Comparison of ENCODE assay signal across 8 mouse cellular contexts in the genomic region with DNA sequence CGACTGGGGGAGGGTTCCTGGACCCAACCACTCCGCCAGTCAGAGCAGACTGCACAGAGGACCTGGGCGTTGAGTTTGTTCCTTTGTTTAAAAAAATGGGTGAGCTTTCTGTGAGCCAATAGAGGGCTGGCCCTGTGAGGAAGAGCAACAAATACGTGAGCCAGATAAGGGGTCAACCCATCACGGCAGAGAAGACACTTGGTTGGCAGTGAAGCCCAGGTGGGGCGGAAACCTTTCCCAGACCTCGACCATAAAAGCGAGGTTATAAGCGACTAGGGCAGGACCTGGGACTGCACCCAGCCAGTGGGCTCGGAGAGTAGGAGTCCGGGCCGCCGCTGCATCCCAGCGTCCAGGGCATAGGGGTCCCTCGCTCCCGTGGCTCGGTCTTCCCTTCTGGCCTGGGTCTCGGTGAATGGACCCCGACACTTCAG. TPM values are rescaled to one million over a fixed set of nuclear protein-coding genes. Genes with fewer than 3 reads are reported as not detected.
A peak's percentile ranks its signal among the peaks of the same experiment; 100 is the strongest.
DNase-seq lines count a peak whose midpoint lies in the region; ATAC-seq and TF ChIP-seq lines count a peak whose summit lies in the region.

No protein-coding gene starts in this region.

- H3K4me1 ChIP-seq in CH12.LX (ENCODE audit: control insufficient read depth in 1 of 2, insufficient read depth in 2 of 2): peaks cover 3 to 18% of the 10 kb centered on the region in 2 experiments
- H3K4me1 ChIP-seq in embryonic facial prominence, embryonic 10.5 days: peaks cover 29% of the 10 kb centered on the region
- H3K4me1 ChIP-seq in heart, embryonic 14.5 days (ENCODE audit: control insufficient read depth in 2 of 2, insufficient read depth in 2 of 2, low read length in 2 of 2): peaks cover 8 to 13% of the 10 kb centered on the region in 2 experiments

- peak overlapping the region; percentile 74 for H3K27ac ChIP-seq in CH12.LX (ENCODE audit: insufficient read depth, low read depth)
- peak overlapping the region; percentile 99 for H3K27ac ChIP-seq in embryonic facial prominence, embryonic 10.5 days (replicated peaks)
- peak overlapping the region; percentile 94 to 96 for H3K27ac ChIP-seq in heart, embryonic 14.5 days (replicated peaks in 1 of 2; ENCODE audit: control insufficient read depth in 1 of 2, insufficient read depth in 1 of 2, low read depth in 2 of 2, low read length in 2 of 2)

- no peak for TF ChIP-seq EP300 in CH12.LX (IDR thresholded peaks at IDR 0.05; ENCODE audit: low read length)

- no peak for TF ChIP-seq RAD21 in CH12.LX (IDR thresholded peaks at IDR 0.05; ENCODE audit: low read depth, low read length)

- no peak for TF ChIP-seq CTCF in CH12.LX (conservative IDR thresholded peaks at IDR 0.05 in 1 of 2, IDR thresholded peaks at IDR 0.05 in 1 of 2; ENCODE audit: low read depth in 2 of 2, low read length in 2 of 2)

- dilution Hi-C loops in CH12.LX (cut with MboI; ENCODE audit: extremely low pct_ligation_motif_present, extremely low pct_unique_long_range_greater_than_20kb, low sequenced_read_pairs): no loop called here

- peak; percentile 96 for TF ChIP-seq POLR2A in CH12.LX (IDR thresholded peaks at IDR 0.05; ENCODE audit: low read depth, low read length)

- in situ Hi-C loops in CH12.LX (cut with MboI; ENCODE audit: low pct_ligation_motif_present, low pct_unique_long_range_greater_than_20kb, low sequenced_read_pairs): no loop called here

- peak; percentile 37; the same call in 1 of the 2 replicates for ATAC-seq in heart, embryonic 14.5 days (ENCODE audit: insufficient number of reproducible peaks, insufficient read depth, low FRiP score, low read depth)

- H3K79me2 ChIP-seq in CH12.LX (replicated peaks; ENCODE audit: control insufficient read depth, extremely low read depth, insufficient read depth, poor library complexity, severe bottlenecking): no peaks in the 10 kb centered on the region

- WGBS in embryonic facial prominence, embryonic 10.5 days: under 1% methylated on average over 19 of the region's 19 CpGs
- WGBS in heart, embryonic 14.5 days: 0% methylated on average over 19 of the region's 19 CpGs

- H3K4me3 ChIP-seq in CH12.LX (replicated peaks in 1 of 3; ENCODE audit: low read depth in 2 of 3, low read length in 2 of 3, poor library complexity in 1 of 3): peak overlapping the region; percentile 75 to 87 (median 79)
- peak overlapping the region; percentile 77 for H3K4me3 ChIP-seq in embryonic facial prominence, embryonic 10.5 days
- H3K4me3 ChIP-seq in heart, embryonic 14.5 days (ENCODE audit: control insufficient read depth in 1 of 2, insufficient read depth in 1 of 2, low read depth in 1 of 2, low read length in 2 of 2): peak overlapping the region; percentile 76 to 88

- H3K9me3 ChIP-seq in CH12.LX (replicated peaks; ENCODE audit: low read length): no peaks in the 10 kb centered on the region
- H3K9me3 ChIP-seq in embryonic facial prominence, embryonic 10.5 days: no peaks in the 10 kb centered on the region
- H3K9me3 ChIP-seq in heart, embryonic 14.5 days (ENCODE audit: control insufficient read depth, low read length): no peaks in the 10 kb centered on the region

- DNase-seq in CH12.LX (ENCODE audit: extremely low read depth): peak; percentile 94
- peak; percentile 84 for DNase-seq in adrenal gland, postnatal 14 days
- DNase-seq in embryonic facial prominence, embryonic 10.5 days (ENCODE audit: low spot score): peak; percentile 85
- DNase-seq in kidney, postnatal 36 days: peak; percentile 74 to 78
- DNase-seq in lung, postnatal 25 days (ENCODE audit: low spot score): peak; percentile 80
- DNase-seq in retina, adult 2 months (ENCODE audit: low read depth, low spot score): peak; percentile 45
- peak; percentile 72 to 83 for DNase-seq in thymus, postnatal 36 days

- no peaks in the 10 kb centered on the region for H3K27me3 ChIP-seq in CH12.LX (replicated peaks)
- H3K27me3 ChIP-seq in embryonic facial prominence, embryonic 10.5 days (replicated peaks; ENCODE audit: low read depth, poor library complexity, severe bottlenecking): no peaks in the 10 kb centered on the region
- H3K27me3 ChIP-seq in heart, embryonic 14.5 days (ENCODE audit: control insufficient read depth, insufficient read depth, low read length): no peaks in the 10 kb centered on the region

- peak overlapping the region; percentile 72 for H3K9ac ChIP-seq in CH12.LX (ENCODE audit: insufficient read depth, low read depth)
- peak overlapping the region; percentile 86 for H3K9ac ChIP-seq in heart, embryonic 14.5 days (ENCODE audit: low read length)

- peak overlapping the region; percentile 97; the same call in 1 of the 2 replicates for H3K4me2 ChIP-seq in CH12.LX (ENCODE audit: insufficient read depth, low read depth, poor library complexity, severe bottlenecking)
- peak overlapping the region; percentile 78 for H3K4me2 ChIP-seq in heart, embryonic 14.5 days (ENCODE audit: low read length)

- H3K36me3 ChIP-seq in CH12.LX (replicated peaks in 1 of 2; ENCODE audit: control insufficient read depth in 1 of 2, insufficient read depth in 1 of 2, low read length in 1 of 2): peaks cover 5 to 23% of the 10 kb centered on the region in 2 experiments
- H3K36me3 ChIP-seq in embryonic facial prominence, embryonic 10.5 days (replicated peaks): peaks cover 21% of the 10 kb centered on the region
- H3K36me3 ChIP-seq in heart, embryonic 14.5 days (ENCODE audit: control insufficient read depth, insufficient read depth, low read length): peaks cover 20% of the 10 kb centered on the region

TF ChIP-seq in CH12.LX, 34 proteins besides CTCF, POLR2A, EP300 and RAD21 (continues in another document):
- TF ChIP-seq BHLHE40 (IDR thresholded peaks at IDR 0.05; ENCODE audit: low read depth, low read length): no peak
- no peak for TF ChIP-seq GABPA (IDR thresholded peaks at IDR 0.05; ENCODE audit: insufficient replicate concordance, low read depth, low read length)
- no peak for TF ChIP-seq IRF4 (IDR thresholded peaks at IDR 0.05; ENCODE audit: low read depth, low read length)
- TF ChIP-seq KAT2A (IDR thresholded peaks at IDR 0.05; ENCODE audit: insufficient replicate concordance, low read length): no peak
- no peak for TF ChIP-seq E2F4 (IDR thresholded peaks at IDR 0.05; ENCODE audit: insufficient replicate concordance, low read depth, low read length)
- peak; percentile 39; the same call in 1 of the 2 replicates for TF ChIP-seq ELF1 (IDR thresholded peaks at IDR 0.05; ENCODE audit: low read depth, low read length)
- TF ChIP-seq MEF2A (IDR thresholded peaks at IDR 0.05; ENCODE audit: borderline replicate concordance, low read depth, low read length): no peak
- no peak for TF ChIP-seq ZC3H11A (IDR thresholded peaks at IDR 0.05; ENCODE audit: low read depth, low read length)
- TF ChIP-seq SMC3 (IDR thresholded peaks at IDR 0.05; ENCODE audit: low read depth, low read length): no peak
- no peak for TF ChIP-seq MXI1 (IDR thresholded peaks at IDR 0.05; ENCODE audit: low read depth, low read length)
- no peak for TF ChIP-seq CHD1 (IDR thresholded peaks at IDR 0.05; ENCODE audit: low read depth, low read length)
- no peak for TF ChIP-seq MAX (IDR thresholded peaks at IDR 0.05; ENCODE audit: low read length)
- no peak for TF ChIP-seq RCOR1 (conservative IDR thresholded peaks at IDR 0.05; ENCODE audit: low read depth, low read length)
- no peak for TF ChIP-seq JUN (IDR thresholded peaks at IDR 0.05; ENCODE audit: insufficient read depth, low read depth, low read length)
- TF ChIP-seq SIN3A (IDR thresholded peaks at IDR 0.05; ENCODE audit: low read length): no peak
- TF ChIP-seq MYC (IDR thresholded peaks at IDR 0.05; ENCODE audit: low read depth, low read length): no peak
- no peak for TF ChIP-seq USF1 (IDR thresholded peaks at IDR 0.05; ENCODE audit: low read depth, low read length)
- TF ChIP-seq ZNF384 (IDR thresholded peaks at IDR 0.05; ENCODE audit: low read depth, low read length): peak; percentile 90

RNA-seq across cellular contexts. Expression of a gene that starts 1.1 kb away (rescaled TPM):
- 8.0 and 9.3 TPM in 2 replicates for total RNA-seq in CH12.LX (2012; rRNA removed)
- 3.5 and 4.1 TPM in 2 replicates for total RNA-seq in CH12.LX (2014; rRNA removed)
- polyA plus RNA-seq in CH12.LX (2012; ENCODE audit: insufficient read length, low read depth): 8.4 and 11.6 TPM in 2 replicates
- total RNA-seq in adrenal gland, postnatal 14 days (2021): 10.4 and 11.7 TPM in 2 replicates
- 21.8 and 26.9 TPM in 2 replicates for polyA plus RNA-seq in embryonic facial prominence, embryonic 10.5 days (2016; fragmentation: Nextera tagmentation; extraction: Ambion mirVana)
- 10.5 and 10.8 TPM in 2 replicates for polyA plus RNA-seq in heart, embryonic 14.5 days (2014; fragmentation: Nextera tagmentation; extraction: Ambion mirVana)

RNA-seq across cellular contexts. Expression of a gene that starts 19.5 kb away (rescaled TPM):
- total RNA-seq in CH12.LX (2012; rRNA removed): 31.9 and 36.7 TPM in 2 replicates
- total RNA-seq in CH12.LX (2014; rRNA removed): 25.2 and 28.3 TPM in 2 replicates
- polyA plus RNA-seq in CH12.LX (2012; ENCODE audit: insufficient read length, low read depth): 28.0 and 35.3 TPM in 2 replicates
- 48.5 and 55.1 TPM in 2 replicates for total RNA-seq in adrenal gland, postnatal 14 days (2021)
- polyA plus RNA-seq in embryonic facial prominence, embryonic 10.5 days (2016; fragmentation: Nextera tagmentation; extraction: Ambion mirVana): 68.7 and 71.1 TPM in 2 replicates
- polyA plus RNA-seq in heart, embryonic 14.5 days (2014; fragmentation: Nextera tagmentation; extraction: Ambion mirVana): 43.7 and 48.6 TPM in 2 replicates

RNA-seq across cellular contexts. Expression of a gene that starts 20.2 kb away (rescaled TPM):
- total RNA-seq in CH12.LX (2012; rRNA removed) (181 and 244 TPM in 2 replicates), CH12.LX (2014; rRNA removed) (221 and 263 TPM in 2 replicates)
- polyA plus RNA-seq in CH12.LX (2012; ENCODE audit: insufficient read length, low read depth): 312 and 330 TPM in 2 replicates
- total RNA-seq in adrenal gland, postnatal 14 days (2021): 210 and 212 TPM in 2 replicates
- polyA plus RNA-seq in embryonic facial prominence, embryonic 10.5 days (2016; fragmentation: Nextera tagmentation; extraction: Ambion mirVana): 399 and 407 TPM in 2 replicates
- polyA plus RNA-seq in heart, embryonic 14.5 days (2014; fragmentation: Nextera tagmentation; extraction: Ambion mirVana): 437 and 480 TPM in 2 replicates

RNA-seq across cellular contexts. Expression of a gene that starts 25.9 kb away (rescaled TPM):
- total RNA-seq in CH12.LX (2012; rRNA removed): 0.34 TPM in 2 replicates
- total RNA-seq in CH12.LX (2014; rRNA removed): 0.05 and 0.11 TPM in 2 replicates
- 0.33 and 0.63 TPM in 2 replicates for polyA plus RNA-seq in CH12.LX (2012; ENCODE audit: insufficient read length, low read depth)
- total RNA-seq in adrenal gland, postnatal 14 days (2021): 46.2 and 51.0 TPM in 2 replicates
- polyA plus RNA-seq in embryonic facial prominence, embryonic 10.5 days (2016; fragmentation: Nextera tagmentation; extraction: Ambion mirVana): 158 and 162 TPM in 2 replicates
- polyA plus RNA-seq in heart, embryonic 14.5 days (2014; fragmentation: Nextera tagmentation; extraction: Ambion mirVana): 91.8 and 108 TPM in 2 replicates

RNA-seq across cellular contexts. Expression of a gene that starts 33.9 kb away (rescaled TPM):
- total RNA-seq in CH12.LX (2012; rRNA removed) (3.7 and 5.7 TPM in 2 replicates), CH12.LX (2014; rRNA removed) (1.9 and 2.5 TPM in 2 replicates)
- 2.9 and 3.7 TPM in 2 replicates for polyA plus RNA-seq in CH12.LX (2012; ENCODE audit: insufficient read length, low read depth)
- 48.4 and 70.5 TPM in 2 replicates for total RNA-seq in adrenal gland, postnatal 14 days (2021)
- 8.1 and 9.9 TPM in 2 replicates for polyA plus RNA-seq in embryonic facial prominence, embryonic 10.5 days (2016; fragmentation: Nextera tagmentation; extraction: Ambion mirVana)
- 9.7 and 12.1 TPM in 2 replicates for polyA plus RNA-seq in heart, embryonic 14.5 days (2014; fragmentation: Nextera tagmentation; extraction: Ambion mirVana)

Comparison
In these comparisons a context has a peak if more than half of its experiments do, and no peak if none do; other contexts are left out.
1. Peak in every context shown above with its lines: DNase-seq, ATAC-seq, H3K4me3 ChIP-seq and H3K27ac ChIP-seq.